Mouse (Mus musculus) liver, embryonic 11.5 days (tissue): ENCODE data around the gene Nrg3. TPM values are rescaled to one million over a fixed set of nuclear protein-coding genes. Genes with fewer than 3 reads are reported as not detected.

Experiments
- ATAC-seq: fragments of 200-750 bp; cut with Nextera tagmentation; replicated peaks from 2 replicates; pipeline ENCODE4 v1.8.0; 2017; ENCODE audit warnings: moderate number of reproducible peaks, mild to moderate bottlenecking, moderate TSS enrichment, moderate library complexity; ENCODE audit not compliant: low FRiP score
- DNase-seq: peaks from one replicate; pipeline ENCODE4 v3.0.0-alpha.2; 2017; ENCODE audit warnings: low spot score
- H3K27ac ChIP-seq: fragments of 300-500 bp; sonication (generic); 2 replicates; pipeline ENCODE4 v1.5.1; 2014; ENCODE audit warnings: mild to moderate bottlenecking, low read depth, low read length, control low read depth
- H3K27me3 ChIP-seq: fragments of 300-500 bp; sonication (generic); replicated peaks from 2 replicates; pipeline ENCODE4 v1.6.1; 2014; ENCODE audit warnings: low read length, mixed read lengths; ENCODE audit not compliant: control insufficient read depth, insufficient read depth
- H3K36me3 ChIP-seq: fragments of 300-500 bp; sonication (generic); 2 replicates; pipeline ENCODE4 v1.6.1; 2014; ENCODE audit warnings: mild to moderate bottlenecking, low read length, moderate library complexity, mixed read lengths; ENCODE audit not compliant: control insufficient read depth, insufficient read depth
- H3K4me1 ChIP-seq: fragments of 300-500 bp; sonication (generic); replicated peaks from 2 replicates; pipeline ENCODE4 v1.6.1; 2014; ENCODE audit warnings: low read length, mixed read lengths; ENCODE audit not compliant: control insufficient read depth, insufficient read depth
- H3K4me2 ChIP-seq: fragments of 300-500 bp; sonication (generic); 2 replicates; pipeline ENCODE4 v1.6.1; 2014; ENCODE audit warnings: mild to moderate bottlenecking, control low read depth, moderate library complexity
- H3K4me3 ChIP-seq: fragments of 300-500 bp; sonication (generic); 2 replicates; pipeline ENCODE4 v1.5.1; 2014; ENCODE audit warnings: low read depth, low read length, control low read depth
- H3K9ac ChIP-seq: fragments of 300-500 bp; sonication (generic); 2 replicates; pipeline ENCODE4 v1.6.1; 2014; ENCODE audit warnings: low read depth, low read length, control low read depth
- H3K9me3 ChIP-seq: fragments of 300-500 bp; sonication (generic); 2 replicates; pipeline ENCODE4 v1.6.1; 2016; ENCODE audit warnings: low read length, inconsistent platforms, mixed read lengths; ENCODE audit not compliant: control insufficient read depth
- WGBS: fragments of 180-500 bp; shearing (Covaris S2); extraction: QIAGEN DNeasy Blood & Tissue Kit; methylation state at CpG from one replicate; pipeline ENCODE4 v1.1.7; 2014; 5-methylcytosine and 5-hydroxymethylcytosine counted together
- polyA plus RNA-seq: library from polyadenylated mRNA; unstranded; fragments of >200 nt; fragmentation: Nextera tagmentation; extraction: Ambion mirVana; gene quantifications from 2 replicates; pipeline ENCODE4 v1.2.1, GENCODE M21; 2014

The Nrg3 gene
- polyA plus RNA-seq, 1 experiment from 2014 or later: 0.16 TPM

DNA sequence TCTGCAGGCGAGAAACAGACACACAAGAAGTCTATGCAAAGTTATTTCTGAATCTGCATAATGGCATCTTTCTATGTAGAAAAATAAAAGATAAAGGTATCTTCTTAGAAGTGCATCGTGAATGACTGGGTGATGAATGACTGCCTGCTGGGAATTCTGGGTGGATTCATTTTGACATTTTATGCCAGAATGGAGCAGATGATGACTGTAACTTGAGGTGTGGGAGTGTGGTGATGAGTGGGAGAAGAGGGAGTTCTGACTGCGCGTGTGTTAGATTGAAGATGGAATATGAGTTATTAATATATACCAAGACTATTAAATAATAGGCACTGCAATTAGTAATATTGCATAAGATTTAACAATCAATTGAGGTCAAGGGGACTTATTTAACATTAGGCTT lies 208.5 kb downstream of the Nrg3 start:
- ATAC-seq: no peak
- no peak overlapping the region for H3K4me2 ChIP-seq
- no peak overlapping the region for H3K4me3 ChIP-seq
- WGBS: 84% methylated on average over 4 of the region's 4 CpGs
- DNase-seq: no peak
- H3K27me3 ChIP-seq: no peaks in the 10 kb centered on the region
- no peak overlapping the region for H3K27ac ChIP-seq
- no peaks in the 10 kb centered on the region for H3K9me3 ChIP-seq
- no peak overlapping the region for H3K9ac ChIP-seq
- no peaks in the 10 kb centered on the region for H3K36me3 ChIP-seq
- no peaks in the 10 kb centered on the region for H3K4me1 ChIP-seq

GRCm38 (mm10) chr14:39261016-39261415 lies 211.9 kb downstream of the Nrg3 start:
- Histone ChIP-seq H3K27me3 (no peaks in the 10 kb centered on the region), H3K4me2 (no peak overlapping the region), H3K4me3 (no peak overlapping the region), H3K4me1 (no peaks in the 10 kb centered on the region), H3K9me3 (no peaks in the 10 kb centered on the region), H3K36me3 (no peaks in the 10 kb centered on the region), H3K9ac (no peak overlapping the region), H3K27ac (no peak overlapping the region)
- DNase-seq (no peak), ATAC-seq (no peak)
- 65% methylated on average over 1 of the region's 1 CpGs for WGBS

DNA sequence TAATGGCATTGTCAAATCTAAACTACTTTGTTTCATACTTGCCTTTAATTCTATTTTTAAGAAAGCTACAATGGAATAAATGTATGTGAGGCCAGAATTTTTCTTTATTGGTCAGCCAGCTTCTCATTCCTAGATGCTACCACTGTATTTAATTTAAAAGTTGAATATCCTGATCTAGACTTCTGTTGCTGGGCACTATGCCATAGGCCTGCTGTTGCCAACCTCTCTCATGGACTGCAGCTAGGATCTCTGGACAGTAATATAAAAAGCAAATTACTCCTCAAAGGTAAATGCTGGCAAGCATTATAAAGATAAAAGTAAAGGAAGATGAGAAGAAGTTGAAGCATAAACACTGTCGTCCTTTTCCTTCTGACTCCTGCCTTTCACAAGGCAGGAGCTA lies 217.5 kb downstream of the Nrg3 start:
- no peaks in the 10 kb centered on the region for H3K27me3 ChIP-seq
- H3K9ac ChIP-seq: no peak overlapping the region
- DNase-seq: no peak
- H3K27ac ChIP-seq: no peak overlapping the region
- no peaks in the 10 kb centered on the region for H3K4me1 ChIP-seq
- WGBS: 55% methylated on average over 1 of the region's 1 CpGs
- H3K4me2 ChIP-seq: no peak overlapping the region
- H3K4me3 ChIP-seq: no peak overlapping the region
- H3K36me3 ChIP-seq: no peaks in the 10 kb centered on the region
- no peak for ATAC-seq
- H3K9me3 ChIP-seq: no peaks in the 10 kb centered on the region

DNA sequence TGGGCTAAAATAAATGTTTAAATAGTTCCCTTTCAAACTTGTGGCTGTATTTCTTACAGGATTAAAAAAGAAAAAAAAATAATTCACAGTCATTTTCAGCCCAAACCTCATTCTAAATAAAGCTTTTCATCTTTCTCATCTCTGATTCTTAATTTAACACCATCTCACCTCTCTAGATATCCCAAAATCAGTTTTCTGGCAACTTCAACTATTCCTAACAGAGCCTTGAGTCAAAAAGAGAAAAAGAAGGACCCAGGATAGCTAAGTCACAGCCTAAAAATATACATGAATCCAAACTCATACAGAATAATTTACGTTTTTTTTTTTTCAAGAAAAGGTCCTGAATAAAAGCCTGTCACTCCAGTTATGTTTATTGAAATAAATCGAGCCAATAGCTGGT lies 232.6 kb downstream of the Nrg3 start:
- Histone ChIP-seq H3K27me3 (no peaks in the 10 kb centered on the region), H3K4me3 (no peak overlapping the region), H3K27ac (no peak overlapping the region), H3K4me2 (no peak overlapping the region), H3K36me3 (no peaks in the 10 kb centered on the region), H3K9me3 (no peaks in the 10 kb centered on the region), H3K4me1 (no peaks in the 10 kb centered on the region), H3K9ac (no peak overlapping the region)
- ATAC-seq (no peak), DNase-seq (no peak)
- WGBS: 58% methylated on average over 2 of the region's 2 CpGs

DNA sequence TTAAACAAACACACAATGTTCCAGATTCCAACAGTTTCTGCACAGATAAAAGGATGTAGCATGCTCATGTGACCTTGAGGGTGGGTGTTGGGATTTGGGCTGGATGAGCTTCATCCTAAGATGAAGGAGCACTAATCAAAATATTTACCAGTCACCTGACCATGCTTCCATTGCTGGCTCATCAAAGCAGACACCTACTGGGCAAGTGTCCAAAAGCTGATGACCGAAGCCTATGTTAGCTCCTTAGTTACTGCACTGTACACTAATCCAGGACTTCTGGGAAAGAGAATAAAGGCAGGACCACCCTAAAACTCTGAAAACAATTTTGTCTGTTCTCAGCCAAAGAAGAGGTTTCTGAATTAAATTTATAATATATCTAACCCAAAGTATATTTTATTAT lies 261.4 kb downstream of the Nrg3 start:
- H3K27me3 ChIP-seq: no peaks in the 10 kb centered on the region
- DNase-seq: no peak
- 68% methylated on average over 1 of the region's 1 CpGs for WGBS
- H3K4me1 ChIP-seq: no peaks in the 10 kb centered on the region
- no peak for ATAC-seq
- H3K9me3 ChIP-seq: no peaks in the 10 kb centered on the region
- no peak overlapping the region for H3K9ac ChIP-seq
- no peak overlapping the region for H3K4me3 ChIP-seq
- H3K36me3 ChIP-seq: no peaks in the 10 kb centered on the region
- no peak overlapping the region for H3K27ac ChIP-seq
- no peak overlapping the region for H3K4me2 ChIP-seq

DNA sequence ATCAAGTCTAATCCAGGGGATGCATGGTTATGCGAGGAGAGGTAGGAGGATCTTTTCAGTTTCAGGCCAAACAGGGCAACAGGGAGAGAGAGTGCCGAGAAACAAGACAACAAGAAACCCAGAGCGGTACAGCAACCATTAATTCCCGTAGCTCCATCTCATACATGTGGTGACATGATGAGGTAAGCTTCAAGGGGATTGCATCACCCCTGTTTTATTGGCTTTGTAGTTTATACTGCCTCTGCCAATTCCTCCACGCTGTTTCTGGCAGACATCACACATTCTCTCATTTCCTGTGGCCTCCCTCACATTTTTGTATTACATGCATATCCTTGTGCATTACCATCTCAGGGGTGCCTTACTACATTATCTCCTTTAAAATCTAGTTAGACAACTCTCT lies 280.9 kb downstream of the Nrg3 start:
- WGBS: 74% methylated on average over 5 of the region's 5 CpGs
- Histone ChIP-seq H3K9ac (no peak overlapping the region), H3K9me3 (no peaks in the 10 kb centered on the region), H3K4me3 (no peak overlapping the region), H3K27me3 (no peaks in the 10 kb centered on the region), H3K4me2 (no peak overlapping the region), H3K4me1 (no peaks in the 10 kb centered on the region), H3K27ac (no peak overlapping the region), H3K36me3 (no peaks in the 10 kb centered on the region)
- no peak for DNase-seq
- no peak for ATAC-seq

GRCm38 (mm10) chr14:39173709-39174108 lies 299.2 kb downstream of the Nrg3 start:
- DNase-seq (no peak), ATAC-seq (no peak)
- H3K36me3 ChIP-seq: no peaks in the 10 kb centered on the region

DNA sequence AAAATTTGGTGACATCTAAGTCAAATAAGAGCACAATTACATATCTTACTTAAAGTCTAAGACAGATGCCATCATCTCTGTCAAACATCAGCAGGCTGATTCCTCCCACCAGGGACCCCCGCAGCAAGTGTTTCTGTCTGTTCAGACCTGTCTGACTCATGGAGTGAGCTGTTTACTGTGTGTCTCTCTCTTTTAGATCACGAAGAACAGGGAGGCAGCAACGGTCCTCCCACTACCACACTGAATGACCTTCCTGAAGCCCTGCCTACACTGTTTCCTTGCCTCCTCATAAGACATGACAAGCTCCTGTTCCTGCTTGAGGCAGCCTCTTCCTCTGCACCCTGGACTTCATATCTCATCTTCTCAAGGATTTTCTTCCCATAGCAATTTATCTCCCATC lies 312.7 kb downstream of the Nrg3 start:
- no peak overlapping the region for H3K9ac ChIP-seq
- no peak for DNase-seq
- no peak overlapping the region for H3K4me2 ChIP-seq
- no peak overlapping the region for H3K4me3 ChIP-seq
- no peaks in the 10 kb centered on the region for H3K4me1 ChIP-seq
- no peak overlapping the region for H3K27ac ChIP-seq
- ATAC-seq: no peak
- WGBS: 61% methylated on average over 3 of the region's 3 CpGs
- no peaks in the 10 kb centered on the region for H3K9me3 ChIP-seq
- H3K36me3 ChIP-seq: no peaks in the 10 kb centered on the region
- no peaks in the 10 kb centered on the region for H3K27me3 ChIP-seq

More at GRCm38 (mm10) chr14:39173709-39174108, 299.2 kb downstream of the Nrg3 start:
- Histone ChIP-seq H3K4me1 (no peaks in the 10 kb centered on the region), H3K27me3 (no peaks in the 10 kb centered on the region), H3K4me3 (no peak overlapping the region), H3K9ac (no peak overlapping the region), H3K4me2 (no peak overlapping the region), H3K9me3 (no peaks in the 10 kb centered on the region), H3K27ac (no peak overlapping the region)
- 54% methylated on average over 2 of the region's 2 CpGs for WGBS

- 45% methylated on average over 1 of the region's 1 CpGs for WGBS
- no peaks in the 10 kb centered on the region for H3K27me3 ChIP-seq
- no peak for ATAC-seq
These were observed 317.4 kb downstream of the Nrg3 start for GRCm38 (mm10) chr14:39155462-39155861.

More at GRCm38 (mm10) chr14:39155462-39155861, 317.4 kb downstream of the Nrg3 start:
- no peak for DNase-seq
- no peak overlapping the region for H3K4me3 ChIP-seq
- no peaks in the 10 kb centered on the region for H3K4me1 ChIP-seq
- H3K9ac ChIP-seq: no peak overlapping the region
- H3K9me3 ChIP-seq: no peaks in the 10 kb centered on the region
- no peak overlapping the region for H3K4me2 ChIP-seq
- no peaks in the 10 kb centered on the region for H3K36me3 ChIP-seq
- no peak overlapping the region for H3K27ac ChIP-seq
